Mouse (Mus musculus): Measurements from ENCODE around the gene Neurl1a.

Gene Neurl1a

DNA sequence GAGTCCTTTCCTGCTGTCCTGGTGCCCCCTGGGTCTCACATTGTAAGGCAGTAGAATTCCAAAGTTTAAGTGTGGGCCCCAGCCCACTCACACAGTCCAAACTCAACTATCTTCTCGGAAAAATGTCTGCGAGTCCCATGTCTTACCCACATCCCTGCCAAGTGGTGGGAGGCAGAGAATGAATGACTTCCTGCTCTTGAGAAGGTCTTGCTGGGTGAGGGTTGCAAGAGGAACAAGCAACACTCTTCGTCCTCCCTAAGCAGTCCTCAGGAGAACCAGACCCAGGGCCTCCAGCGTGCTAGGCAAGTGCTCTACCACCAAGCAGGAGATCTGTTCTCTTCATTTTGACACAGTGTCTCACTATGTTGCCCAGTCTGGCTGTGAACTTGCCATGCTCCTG, 63.6 kb downstream of the Neurl1a start:
- in situ Hi-C loops (cut with MboI, MseI), result no loop called here

DNA sequence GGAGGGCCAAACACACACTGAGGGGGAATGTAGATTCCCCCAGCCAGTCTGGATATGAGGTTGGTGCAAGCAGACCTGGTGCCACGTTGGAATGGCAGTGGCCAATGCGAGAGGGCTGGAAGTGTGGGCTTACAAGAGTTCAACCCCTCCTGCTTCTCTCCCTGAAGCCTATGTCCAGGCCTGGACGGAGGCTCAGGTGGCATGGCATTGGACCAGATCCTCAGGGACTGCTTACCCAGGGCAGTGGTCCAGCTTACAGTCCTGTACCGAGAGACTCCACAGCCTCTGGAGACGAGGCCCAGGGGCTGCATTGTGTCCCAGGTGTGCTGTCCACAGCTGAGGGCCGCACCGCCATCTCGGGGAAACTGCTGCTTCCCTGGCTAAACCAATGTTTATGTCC, 66.9 kb downstream of the Neurl1a start:
- in situ Hi-C loops (cut with MboI, MseI), result no loop called here

DNA sequence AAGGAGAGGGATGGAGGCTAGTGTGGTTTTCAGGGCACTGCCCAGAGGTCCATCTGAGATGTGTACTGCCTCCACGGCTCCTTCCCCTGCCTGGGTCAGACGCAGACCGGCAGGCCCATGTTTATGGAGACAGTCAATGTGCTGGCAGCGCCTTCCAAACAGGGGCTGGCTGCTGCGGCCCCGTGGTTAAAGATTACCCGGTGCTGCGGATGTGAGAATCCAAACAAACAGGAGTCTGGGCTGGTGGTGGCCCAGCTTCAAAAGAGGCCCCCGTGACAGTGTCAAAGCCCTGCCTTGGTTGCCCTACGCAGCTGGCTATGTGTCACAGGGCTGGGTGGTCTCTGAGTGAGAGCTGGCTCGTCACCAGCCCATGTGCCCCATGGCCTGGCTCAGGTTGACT, 69.2 kb downstream of the Neurl1a start:
- in situ Hi-C loops (cut with MboI, MseI), result no loop called here

DNA sequence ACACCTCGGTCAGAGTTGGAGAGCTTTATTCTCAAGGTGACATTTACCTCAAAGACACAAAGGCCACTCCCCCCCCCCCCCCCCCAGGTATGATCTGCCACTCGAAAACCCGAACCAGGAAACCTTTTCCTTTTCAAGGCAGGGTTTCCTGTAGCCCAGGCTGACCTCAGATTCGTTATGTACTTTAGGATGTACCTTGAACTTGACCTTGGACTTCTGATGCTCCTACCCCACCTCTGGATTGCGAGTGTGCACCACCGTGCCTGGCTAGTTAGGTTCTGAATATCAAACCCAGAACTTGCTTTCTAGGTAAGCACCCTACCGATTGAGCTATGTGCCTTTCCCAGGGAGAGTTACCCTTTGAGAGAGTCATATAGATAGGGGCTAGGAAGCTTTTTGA, 69.7 kb downstream of the Neurl1a start:
- in situ Hi-C loops (cut with MboI, MseI), result no loop called here

- in situ Hi-C loops (cut with MboI, MseI), result no loop called here
These were observed 70.4 kb downstream of the Neurl1a start for GRCm38 (mm10) chr19:47248906-47249568.

- in situ Hi-C loops (cut with MboI, MseI), result no loop called here
These were observed 72.3 kb downstream of the Neurl1a start for GRCm38 (mm10) chr19:47250931-47251330.

DNA sequence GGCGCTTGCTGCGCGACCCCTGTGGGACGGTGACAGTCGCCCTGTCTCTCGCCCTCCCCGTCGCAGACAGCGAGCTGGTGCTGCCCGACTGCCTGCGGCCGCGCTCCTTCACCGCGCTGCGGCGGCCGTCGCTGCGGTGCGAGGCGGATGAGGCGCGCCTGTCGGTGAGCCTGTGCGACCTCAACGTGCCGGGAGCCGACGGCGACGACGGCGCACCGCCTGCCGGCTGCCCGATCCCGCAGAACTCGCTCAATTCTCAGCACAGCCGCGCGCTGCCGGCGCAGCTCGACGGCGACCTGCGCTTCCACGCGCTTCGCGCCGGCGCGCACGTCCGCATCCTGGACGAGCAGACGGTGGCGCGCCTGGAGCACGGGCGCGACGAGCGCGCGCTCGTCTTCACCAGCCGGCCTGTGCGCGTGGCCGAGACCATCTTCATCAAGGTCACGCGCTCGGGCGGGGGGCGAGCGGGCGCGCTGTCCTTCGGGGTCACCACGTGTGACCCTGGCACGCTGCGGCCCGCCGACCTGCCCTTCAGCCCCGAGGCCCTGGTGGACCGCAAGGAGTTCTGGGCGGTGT, 74.5 kb downstream of the Neurl1a start:
- in situ Hi-C loops (cut with MboI, MseI), result no loop called here

DNA sequence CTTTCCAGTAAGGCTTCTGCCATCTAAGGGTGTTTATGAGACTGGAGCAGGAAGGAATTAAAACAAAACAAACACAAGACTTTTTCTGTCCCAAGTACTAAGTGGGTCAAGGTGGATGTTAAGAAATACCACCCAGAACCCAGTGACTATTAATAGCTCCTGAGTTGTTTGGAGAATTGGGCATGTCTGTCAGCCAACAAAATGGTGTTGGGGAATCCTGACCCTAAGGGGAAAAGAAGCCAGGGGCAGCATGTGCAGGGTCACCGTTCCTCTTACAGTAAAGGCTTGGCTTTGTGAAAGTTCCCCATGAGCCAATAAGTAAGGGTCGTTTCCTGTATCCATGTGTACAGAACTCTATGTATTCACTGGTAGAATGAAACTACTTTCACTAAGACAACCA, 76.4 kb downstream of the Neurl1a start:
- in situ Hi-C loops (cut with MboI, MseI), result no loop called here

- in situ Hi-C loops (cut with MboI, MseI), result no loop called here
These were observed 77.3 kb downstream of the Neurl1a start for GRCm38 (mm10) chr19:47255919-47256318.

- in situ Hi-C loops (cut with MboI, MseI), result no loop called here
These were observed 81.0 kb downstream of the Neurl1a start for GRCm38 (mm10) chr19:47259581-47259980.

DNA sequence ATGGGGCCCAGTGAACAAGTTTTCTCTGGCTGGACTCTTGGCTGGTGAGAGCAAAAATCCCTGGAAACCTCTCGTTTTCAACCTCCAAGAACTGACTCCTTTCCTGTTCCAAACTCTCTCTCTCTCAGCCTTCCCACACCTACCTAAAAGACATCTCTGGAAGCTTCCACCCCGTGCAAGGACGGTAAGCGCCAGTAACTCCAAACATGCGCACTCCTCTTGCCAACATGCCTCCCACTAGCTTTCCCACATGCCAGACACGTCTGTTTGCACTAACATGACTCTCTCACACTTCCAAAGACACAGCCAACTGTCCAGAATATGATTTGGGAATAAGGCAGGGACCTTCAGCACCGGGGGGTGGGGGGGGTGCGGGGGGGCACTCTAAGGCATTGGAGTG, 82.6 kb downstream of the Neurl1a start:
- in situ Hi-C loops (cut with MboI, MseI), result no loop called here

- in situ Hi-C loops (cut with MboI, MseI), result no loop called here
These were observed 85.0 kb downstream of the Neurl1a start for GRCm38 (mm10) chr19:47263621-47264020.

DNA sequence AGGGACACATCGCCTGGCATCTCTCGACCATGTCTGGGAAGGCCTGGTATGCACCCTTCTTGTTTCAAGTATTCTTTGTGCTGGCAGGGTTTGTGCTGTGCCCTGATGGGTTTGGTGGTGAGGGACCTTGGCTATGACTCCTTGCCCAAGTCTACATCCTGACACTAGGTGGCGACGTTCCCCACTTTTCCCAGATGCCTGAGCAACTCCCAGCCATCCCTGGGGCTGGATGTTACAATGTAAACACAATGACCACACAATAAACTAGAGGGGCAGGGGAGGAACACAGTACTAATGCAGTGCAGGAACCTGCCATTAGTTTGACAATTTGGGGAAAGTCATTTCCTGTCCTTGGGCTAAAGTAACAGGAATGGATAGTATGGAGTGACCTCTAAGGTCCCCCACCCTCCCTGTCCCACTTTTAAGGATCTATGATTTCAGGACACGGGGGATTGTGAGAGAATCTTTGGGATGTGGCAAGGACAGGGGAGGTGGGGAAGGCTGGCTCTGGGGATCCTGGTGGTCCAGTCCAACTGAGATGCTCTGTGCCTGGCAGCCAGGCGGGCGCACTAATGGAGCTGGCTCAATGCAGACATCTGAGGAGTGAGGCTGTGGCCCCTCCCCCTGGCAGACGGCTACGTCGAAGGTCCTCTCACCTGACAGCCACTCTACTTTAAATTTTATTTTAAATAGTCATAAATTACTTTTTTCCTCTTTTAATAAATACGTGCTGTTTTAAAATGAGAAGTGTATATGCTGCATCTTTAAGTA, 85.9 kb downstream of the Neurl1a start:
- in situ Hi-C loops (cut with MboI, MseI), result no loop called here

- in situ Hi-C loops (cut with MboI, MseI), result no loop called here
These were observed 87.6 kb downstream of the Neurl1a start for GRCm38 (mm10) chr19:47266070-47266801.

GRCm38 (mm10) chr19:47267066-47267465, 88.4 kb downstream of the Neurl1a start:
- in situ Hi-C loops (cut with MboI, MseI), result no loop called here

DNA sequence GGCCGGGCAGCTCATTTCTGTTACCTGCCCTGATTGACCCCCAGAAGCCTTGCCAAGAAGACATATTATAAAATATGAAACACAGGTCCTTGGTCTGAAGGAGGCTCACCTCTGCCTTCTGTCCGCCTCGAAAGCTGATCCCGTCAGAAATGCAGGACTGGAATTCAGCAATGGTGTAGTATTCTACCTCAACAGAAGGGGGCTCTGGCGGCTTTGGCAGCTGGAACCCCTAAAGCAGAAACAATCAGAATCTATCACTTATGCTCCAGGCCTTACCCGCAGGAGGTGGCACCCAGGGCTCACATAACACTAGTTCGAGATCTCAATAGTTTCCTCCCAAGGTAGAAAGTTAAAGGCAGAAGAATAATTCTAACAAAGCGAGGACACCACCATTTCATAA, 91.1 kb downstream of the Neurl1a start:
- in situ Hi-C loops (cut with MboI, MseI), result no loop called here

GRCm38 (mm10) chr19:47270520-47270919, 91.9 kb downstream of the Neurl1a start:
- in situ Hi-C loops (cut with MboI, MseI), result no loop called here

GRCm38 (mm10) chr19:47276730-47277129, 98.1 kb downstream of the Neurl1a start:
- in situ Hi-C loops (cut with MboI, MseI), result no loop called here

- in situ Hi-C loops (cut with MboI, MseI), result no loop called here
These were observed 100.8 kb downstream of the Neurl1a start for GRCm38 (mm10) chr19:47279372-47279771.

- in situ Hi-C loops (cut with MboI, MseI), result no loop called here
These were observed 101.3 kb downstream of the Neurl1a start for GRCm38 (mm10) chr19:47279788-47280532.

DNA sequence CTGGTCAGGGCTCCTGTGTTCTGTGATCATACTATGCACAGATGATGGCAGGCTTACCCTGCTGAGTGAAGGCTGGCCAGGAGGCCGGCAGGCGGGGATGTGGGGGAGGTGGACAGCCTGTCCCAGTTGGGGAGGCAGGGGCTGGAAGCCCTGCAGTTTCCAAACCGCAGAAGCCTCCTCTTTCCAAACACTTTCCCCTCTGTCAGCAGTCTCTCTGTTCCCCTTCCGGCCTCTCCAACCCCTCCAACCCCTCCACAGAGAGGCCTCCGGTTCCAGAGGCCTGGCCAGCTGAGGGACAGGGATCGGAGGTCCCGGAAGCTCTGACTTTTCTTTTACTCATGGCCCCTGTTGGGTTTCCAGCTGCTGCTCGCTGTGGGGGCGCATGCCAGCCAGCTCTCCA, 102.3 kb downstream of the Neurl1a start:
- in situ Hi-C loops (cut with MboI, MseI), result no loop called here

DNA sequence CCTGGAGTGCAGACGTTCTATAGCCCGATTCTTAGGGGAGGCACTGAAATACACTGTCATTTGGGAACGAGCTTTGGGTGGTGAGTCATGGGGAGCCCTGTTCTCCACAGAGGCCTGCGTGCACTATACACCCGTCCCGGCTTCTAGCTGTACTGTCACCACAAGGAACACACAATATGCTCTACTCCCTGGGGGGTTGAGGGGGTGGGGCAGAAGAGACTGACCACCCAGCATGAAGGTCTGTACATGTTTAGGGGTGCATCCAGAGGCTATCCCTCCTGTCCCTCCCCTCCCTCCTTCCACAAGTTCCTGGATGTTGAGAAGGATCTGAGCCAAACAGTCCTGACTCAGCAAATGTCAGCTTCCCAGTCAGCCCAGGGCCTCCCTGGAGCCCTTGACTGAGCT, 103.4 kb downstream of the Neurl1a start:
- in situ Hi-C loops (cut with MboI, MseI), result no loop called here

Data from T-helper 2 cell (primary cell).